Mouse (Mus musculus) E14TG2a.4 (cell line): Measurements from ENCODE around the gene Eml3.
A peak's percentile ranks its signal among the peaks of the same experiment; 100 is the strongest.

Experiments
- CTCF ChIP-seq: conservative IDR thresholded peaks from 2 replicates; pipeline ENCODE4 v1.5.1; 2014; ENCODE audit warnings: low read length
- POU5F1 ChIP-seq: IDR thresholded peaks from 2 replicates; pipeline ENCODE4 v1.6.1; 2014; ENCODE audit warnings: low read length, borderline replicate concordance

DNA sequence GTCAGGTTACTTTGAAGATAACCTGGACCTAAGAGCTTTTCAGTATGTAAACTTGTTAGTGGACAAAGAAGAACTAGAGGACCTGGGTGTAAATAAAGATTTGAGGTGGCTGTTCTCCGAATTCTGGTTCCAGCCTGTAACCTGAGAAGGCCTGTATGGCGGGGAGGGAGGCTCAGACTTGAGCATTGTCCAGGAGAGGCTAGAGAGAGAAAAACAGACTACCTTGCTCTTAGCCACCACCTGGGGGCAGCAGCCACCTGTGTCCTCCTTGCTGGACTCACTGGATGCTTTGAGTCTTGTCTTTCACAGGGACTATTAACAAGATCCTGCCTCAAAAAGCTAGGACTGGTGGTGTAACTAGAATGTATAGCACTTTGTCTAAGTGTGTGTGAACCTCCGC, 47.2 kb downstream of the Eml3 start:
- TF ChIP-seq CTCF = peak; percentile 58
- TF ChIP-seq POU5F1 = no peak
